Mouse (Mus musculus): ENCODE results near the gene Tsga10ip.
"Not testable (repeated sequence)": the region's sequence is repeated elsewhere in the genome, so short reads cannot be mapped to it uniquely, and the experiment has no call there.

Gene Tsga10ip

GRCm38 (mm10) chr19:5390416-5390815, 11.9 kb downstream of the Tsga10ip start:
- DNase-seq (ENCODE audit: low read depth, low spot score) = no peak

- DNase-seq (ENCODE audit: low read depth, low spot score) = no peak
Measured at GRCm38 (mm10) chr19:5389647-5390046, 12.7 kb downstream of the Tsga10ip start.

GRCm38 (mm10) chr19:5388588-5389242, 13.6 kb downstream of the Tsga10ip start, which contains the start of gene Sart1:
TSS of gene Sart1 (minus strand) at chr19:5388703.
- DNase-seq (ENCODE audit: low read depth, low spot score) = peak; percentile 93

- DNase-seq (ENCODE audit: low read depth, low spot score) = no peak
Measured at GRCm38 (mm10) chr19:5388011-5388441, 14.3 kb downstream of the Tsga10ip start.

GRCm38 (mm10) chr19:5384715-5385114, 17.6 kb downstream of the Tsga10ip start:
- no peak for DNase-seq (ENCODE audit: low read depth, low spot score)

- no peak for DNase-seq (ENCODE audit: low read depth, low spot score)
Measured at GRCm38 (mm10) chr19:5383326-5383725, 19.0 kb downstream of the Tsga10ip start.

GRCm38 (mm10) chr19:5377446-5377845, 24.9 kb downstream of the Tsga10ip start:
- DNase-seq (ENCODE audit: low read depth, low spot score) = no peak

GRCm38 (mm10) chr19:5374748-5375147, 27.6 kb downstream of the Tsga10ip start:
- DNase-seq (ENCODE audit: low read depth, low spot score) = no peak

- DNase-seq (ENCODE audit: low read depth, low spot score) = no peak
Measured at GRCm38 (mm10) chr19:5374177-5374576, 28.1 kb downstream of the Tsga10ip start.

- DNase-seq (ENCODE audit: low read depth, low spot score) = no peak
Measured at GRCm38 (mm10) chr19:5372724-5373123, 29.6 kb downstream of the Tsga10ip start.

- DNase-seq (ENCODE audit: low read depth, low spot score) = no peak
Measured at GRCm38 (mm10) chr19:5370932-5371331, 31.4 kb downstream of the Tsga10ip start.

GRCm38 (mm10) chr19:5367455-5367854, 34.9 kb downstream of the Tsga10ip start:
- no peak for DNase-seq (ENCODE audit: low read depth, low spot score)

GRCm38 (mm10) chr19:5367053-5367359, 35.3 kb downstream of the Tsga10ip start, which contains the start of gene Banf1:
TSS of gene Banf1 (minus strand) at chr19:5367168.
- no peak for DNase-seq (ENCODE audit: low read depth, low spot score)

- peak; percentile 98 for DNase-seq (ENCODE audit: low read depth, low spot score)
Measured at GRCm38 (mm10) chr19:5366175-5367052, 35.9 kb downstream of the Tsga10ip start, which contains the start of gene Eif1ad. TSS of gene Eif1ad (plus strand) at chr19:5366741.

GRCm38 (mm10) chr19:5365751-5366150, 36.6 kb downstream of the Tsga10ip start:
- DNase-seq (ENCODE audit: low read depth, low spot score) = no peak

- DNase-seq (ENCODE audit: low read depth, low spot score) = no peak
Measured at GRCm38 (mm10) chr19:5364124-5364523, 38.2 kb downstream of the Tsga10ip start.

- no peak for DNase-seq (ENCODE audit: low read depth, low spot score)
Measured at GRCm38 (mm10) chr19:5362186-5362585, 40.1 kb downstream of the Tsga10ip start.

- DNase-seq (ENCODE audit: low read depth, low spot score) = no peak
Measured at GRCm38 (mm10) chr19:5356080-5356479, 46.2 kb downstream of the Tsga10ip start.

- DNase-seq (ENCODE audit: low read depth, low spot score) = no peak
Measured at GRCm38 (mm10) chr19:5353609-5354008, 48.7 kb downstream of the Tsga10ip start.

- DNase-seq (ENCODE audit: low read depth, low spot score) = not testable (repeated sequence)
Measured at GRCm38 (mm10) chr19:5349502-5349873, 52.8 kb downstream of the Tsga10ip start, which contains the start of gene Cst6. TSS of gene Cst6 (minus strand) at chr19:5349574.

GRCm38 (mm10) chr19:5348526-5349501, 53.5 kb downstream of the Tsga10ip start:
- DNase-seq (ENCODE audit: low read depth, low spot score) = no peak

Measured in retina, adult 2 months (tissue).